Comparison of ENCODE assay signal across 8 mouse cellular contexts in the genomic region with DNA sequence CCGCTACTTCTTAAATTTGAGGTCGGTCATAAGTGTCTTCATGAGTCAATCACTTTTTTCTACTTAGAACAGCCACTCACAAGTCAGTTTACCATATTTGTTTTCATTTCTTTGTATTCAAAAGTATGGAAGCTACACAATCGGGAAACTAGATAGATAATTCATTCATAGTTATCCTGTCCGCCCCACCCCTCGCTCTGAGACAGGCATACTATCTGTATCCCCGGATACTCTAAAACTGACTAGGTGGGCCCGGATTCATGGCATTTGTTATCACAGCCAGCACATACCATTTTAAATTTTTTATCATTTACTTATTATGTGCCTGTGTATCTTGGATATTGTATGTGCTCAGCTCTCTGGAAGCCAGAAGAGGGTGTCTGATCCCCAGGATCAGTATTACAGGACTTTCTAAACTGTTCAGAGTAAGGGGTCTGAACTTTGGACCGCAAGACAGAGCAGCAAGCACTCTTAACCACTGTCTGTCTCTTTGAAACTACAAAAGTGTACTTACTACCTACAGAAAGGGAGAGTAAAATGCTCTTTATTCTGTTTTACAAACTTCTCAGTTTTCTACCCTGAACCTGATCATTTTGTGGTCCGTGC. TPM values are rescaled to one million over a fixed set of nuclear protein-coding genes. Genes with fewer than 3 reads are reported as not detected.
DNase-seq lines count a peak whose midpoint lies in the region; ATAC-seq and TF ChIP-seq lines count a peak whose summit lies in the region.

No protein-coding gene starts in this region.

- peaks cover 4% of the 10 kb centered on the region; the same call in 1 of the 2 replicates for H3K36me3 ChIP-seq in heart, embryonic 15.5 days
- H3K36me3 ChIP-seq in hindbrain, embryonic 16.5 days (ENCODE audit: control insufficient read depth, insufficient read depth, low read length) = peaks cover 2% of the 10 kb centered on the region; the same call in 1 of the 2 replicates
- H3K36me3 ChIP-seq in midbrain, embryonic 13.5 days = peaks cover 5% of the 10 kb centered on the region; the same call in 1 of the 2 replicates

- TF ChIP-seq POLR2A in bone marrow macrophage, adult 2 months (IDR thresholded peaks at IDR 0.05; ENCODE audit: borderline replicate concordance, low read depth, low read length) = no peak

- peak overlapping the region; percentile 94 for H3K9ac ChIP-seq in heart, embryonic 15.5 days
- H3K9ac ChIP-seq in hindbrain, embryonic 16.5 days (ENCODE audit: low read depth, low read length) = peak overlapping the region; percentile 98
- H3K9ac ChIP-seq in midbrain, embryonic 13.5 days (replicated peaks) = peak overlapping the region; percentile 88

- WGBS in heart, embryonic 15.5 days = 38% methylated on average over 9 of the region's 9 CpGs
- WGBS in hindbrain, embryonic 16.5 days = 59% methylated on average over 9 of the region's 9 CpGs
- 66% methylated on average over 9 of the region's 9 CpGs for WGBS in midbrain, embryonic 13.5 days

- H3K4me2 ChIP-seq in heart, embryonic 15.5 days = peak overlapping the region; percentile 81
- peak overlapping the region; percentile 70 for H3K4me2 ChIP-seq in hindbrain, embryonic 16.5 days (ENCODE audit: low read length)
- H3K4me2 ChIP-seq in midbrain, embryonic 13.5 days (replicated peaks) = peak overlapping the region; percentile 83

- TF ChIP-seq CTCF in bone marrow macrophage, adult 2 months (IDR thresholded peaks at IDR 0.05; ENCODE audit: low read depth, low read length) = no peak

- no peaks in the 10 kb centered on the region for H3K9me3 ChIP-seq in heart, embryonic 15.5 days (replicated peaks)
- no peaks in the 10 kb centered on the region for H3K9me3 ChIP-seq in hindbrain, embryonic 16.5 days (ENCODE audit: control insufficient read depth, low read length)
- no peaks in the 10 kb centered on the region for H3K9me3 ChIP-seq in midbrain, embryonic 13.5 days

- peak overlapping the region; percentile 100 for H3K27ac ChIP-seq in heart, embryonic 15.5 days
- H3K27ac ChIP-seq in bone marrow macrophage, adult 2 months (ENCODE audit: insufficient read depth, low read depth, low read length) = peak overlapping the region; percentile 96
- H3K27ac ChIP-seq in hindbrain, embryonic 16.5 days (ENCODE audit: low read depth, low read length) = no peak overlapping the region
- no peak overlapping the region; the same call in 1 of the 2 replicates for H3K27ac ChIP-seq in midbrain, embryonic 13.5 days

- H3K4me3 ChIP-seq in heart, embryonic 15.5 days = peak overlapping the region; percentile 91
- peak overlapping the region; percentile 86 for H3K4me3 ChIP-seq in bone marrow macrophage, adult 2 months (ENCODE audit: insufficient read depth, low read length)
- H3K4me3 ChIP-seq in hindbrain, embryonic 16.5 days (ENCODE audit: low read length) = peak overlapping the region; percentile 75
- H3K4me3 ChIP-seq in midbrain, embryonic 13.5 days (replicated peaks) = peak overlapping the region; percentile 81

- peaks cover 47% of the 10 kb centered on the region for H3K4me1 ChIP-seq in heart, embryonic 15.5 days (replicated peaks)
- peaks cover 32% of the 10 kb centered on the region for H3K4me1 ChIP-seq in bone marrow macrophage, adult 2 months (ENCODE audit: control insufficient read depth, insufficient read depth, low read length)
- peaks cover 22% of the 10 kb centered on the region for H3K4me1 ChIP-seq in hindbrain, embryonic 16.5 days (ENCODE audit: control insufficient read depth, insufficient read depth, low read depth, low read length)
- H3K4me1 ChIP-seq in midbrain, embryonic 13.5 days (replicated peaks) = peaks cover 39% of the 10 kb centered on the region

- ATAC-seq in heart, embryonic 15.5 days (replicated peaks; ENCODE audit: insufficient number of reproducible peaks, insufficient read depth, low FRiP score, low read depth) = no peak
- no peak for ATAC-seq in hindbrain, embryonic 16.5 days
- ATAC-seq in midbrain, embryonic 13.5 days = no peak

- DNase-seq in heart, adult 18-20 months = no peak
- DNase-seq in right cerebral cortex, adult 2 months (ENCODE audit: low spot score in 2 of 2) = no peak
- no peak for DNase-seq in embryo, embryonic 10 days (ENCODE audit: low spot score)
- DNase-seq in gastrocnemius, adult 8-10 months (ENCODE audit: low spot score in 2 of 2) = no peak

- no peaks in the 10 kb centered on the region for H3K27me3 ChIP-seq in heart, embryonic 15.5 days
- no peaks in the 10 kb centered on the region for H3K27me3 ChIP-seq in hindbrain, embryonic 16.5 days (replicated peaks; ENCODE audit: control insufficient read depth, insufficient read depth, low read length)
- no peaks in the 10 kb centered on the region for H3K27me3 ChIP-seq in midbrain, embryonic 13.5 days

RNA-seq across cellular contexts. Expression of a gene that starts 2.2 kb away (rescaled TPM):
- polyA plus RNA-seq in heart, embryonic 15.5 days (2015; fragmentation: Nextera tagmentation; extraction: Ambion mirVana) = 22.7 and 27.0 TPM in 2 replicates
- total RNA-seq in heart, adult 18-20 months (2021) = 10 to 100 TPM; 20.3 to 23.4 TPM
- 32.0 and 40.5 TPM in 2 replicates for polyA plus RNA-seq in bone marrow macrophage, adult 2 months (2012; ENCODE audit: insufficient read depth, insufficient read length, missing spikeins)
- 23.4 and 24.8 TPM in 2 replicates for polyA plus RNA-seq in hindbrain, embryonic 16.5 days (2015; fragmentation: Nextera tagmentation; extraction: Ambion mirVana)
- 36.3 and 40.4 TPM in 2 replicates for polyA plus RNA-seq in midbrain, embryonic 13.5 days (2015; fragmentation: Nextera tagmentation; extraction: Ambion mirVana)
- 10 to 100 TPM; 14.1 to 19.3 (median 14.8) TPM for total RNA-seq in gastrocnemius, adult 8-10 months (2022)

RNA-seq across cellular contexts. Expression of a gene that starts 51.2 kb away (rescaled TPM):
- 25.0 and 29.2 TPM in 2 replicates for polyA plus RNA-seq in heart, embryonic 15.5 days (2015; fragmentation: Nextera tagmentation; extraction: Ambion mirVana)
- total RNA-seq in heart, adult 18-20 months (2021) = 10 to 100 TPM; 22.2 to 24.3 TPM
- 36.1 TPM in 2 replicates for polyA plus RNA-seq in bone marrow macrophage, adult 2 months (2012; ENCODE audit: insufficient read depth, insufficient read length, missing spikeins)
- 82.4 and 91.2 TPM in 2 replicates for polyA plus RNA-seq in hindbrain, embryonic 16.5 days (2015; fragmentation: Nextera tagmentation; extraction: Ambion mirVana)
- 79.1 and 85.8 TPM in 2 replicates for polyA plus RNA-seq in midbrain, embryonic 13.5 days (2015; fragmentation: Nextera tagmentation; extraction: Ambion mirVana)
- total RNA-seq in gastrocnemius, adult 8-10 months (2022) = 10 to 100 TPM; 16.3 to 20.0 (median 18.6) TPM

RNA-seq across cellular contexts. Expression of a gene that starts 57.2 kb away (rescaled TPM):
- 12.8 and 13.4 TPM in 2 replicates for polyA plus RNA-seq in heart, embryonic 15.5 days (2015; fragmentation: Nextera tagmentation; extraction: Ambion mirVana)
- 10 to 100 TPM; 10.8 to 14.7 TPM for total RNA-seq in heart, adult 18-20 months (2021)
- 3.9 and 4.8 TPM in 2 replicates for polyA plus RNA-seq in bone marrow macrophage, adult 2 months (2012; ENCODE audit: insufficient read depth, insufficient read length, missing spikeins)
- 17.7 and 19.0 TPM in 2 replicates for polyA plus RNA-seq in hindbrain, embryonic 16.5 days (2015; fragmentation: Nextera tagmentation; extraction: Ambion mirVana)
- 18.1 TPM in 2 replicates for polyA plus RNA-seq in midbrain, embryonic 13.5 days (2015; fragmentation: Nextera tagmentation; extraction: Ambion mirVana)
- total RNA-seq in gastrocnemius, adult 8-10 months (2022) = 1 to 10 TPM; 6.6 to 7.9 (median 7.4) TPM

Comparison
In these comparisons a context has a peak if more than half of its experiments do, and no peak if none do; other contexts are left out.
1. H3K27ac ChIP-seq: peak in heart, embryonic 15.5 days (single experiment) and bone marrow macrophage, adult 2 months (single experiment); none in hindbrain, embryonic 16.5 days (single experiment) and midbrain, embryonic 13.5 days (single experiment).
2. Peak in every context shown above with its lines, with median percentiles within 50 percentile points of each other: H3K4me2 ChIP-seq, H3K4me3 ChIP-seq and H3K9ac ChIP-seq.